Mouse (Mus musculus) spleen, adult 2 months (tissue): ENCODE results near the gene 9230104L09Rik. TPM values are rescaled to one million over a fixed set of nuclear protein-coding genes. Genes with fewer than 3 reads are reported as not detected.

ENCODE experiments used
- DNase-seq, 2 experiments: peaks; one replicate each; pipeline versions ENCODE4 v3.0.0 to v3.0.0-alpha.2; 2012 to 2021; ENCODE audit warnings: low spot score in 2 of 2, low read depth in 1 of 2
- H3K27ac ChIP-seq: fragments of 200-500 bp; 2 replicates; pipeline ENCODE4 v1.5.1; 2012; ENCODE audit warnings: low read length, inconsistent platforms; ENCODE audit not compliant: insufficient read depth
- H3K27me3 ChIP-seq: fragments of 200-500 bp; 2 replicates; pipeline ENCODE4 v1.6.1; 2012; ENCODE audit warnings: mild to moderate bottlenecking, moderate library complexity, low read length, inconsistent platforms; ENCODE audit not compliant: control insufficient read depth, insufficient read depth
- H3K36me3 ChIP-seq: fragments of 200-500 bp; 2 replicates; pipeline ENCODE4 v1.6.1; 2012; ENCODE audit warnings: mild to moderate bottlenecking, low read length, inconsistent platforms; ENCODE audit not compliant: control insufficient read depth, insufficient read depth
- H3K4me1 ChIP-seq: fragments of 200-500 bp; 2 replicates; pipeline ENCODE4 v1.6.1; 2011; ENCODE audit warnings: inconsistent platforms; ENCODE audit not compliant: control insufficient read depth, insufficient read depth, insufficient read length
- H3K4me3 ChIP-seq: fragments of 200-500 bp; 2 replicates; pipeline ENCODE4 v1.5.1; 2011; ENCODE audit warnings: mild to moderate bottlenecking, inconsistent platforms; ENCODE audit not compliant: insufficient read depth, insufficient read length; ENCODE audit errors: extremely low read depth
- CTCF ChIP-seq: fragments of 200-500 bp; IDR thresholded peaks from 2 replicates; pipeline ENCODE4 v1.5.1; 2011; ENCODE audit warnings: mild to moderate bottlenecking, inconsistent platforms; ENCODE audit not compliant: insufficient read depth, insufficient read length, insufficient replicate concordance; ENCODE audit errors: extremely low read depth
- POLR2A ChIP-seq: fragments of 200-500 bp; IDR thresholded peaks from 2 replicates; pipeline ENCODE4 v1.6.1; 2011; ENCODE audit warnings: low read depth, low read length, inconsistent platforms
- WGBS: fragments of 180-500 bp; shearing (Covaris S2); methylation state at CpG from one replicate; pipeline ENCODE4 v1.1.7; 2018; 5-methylcytosine and 5-hydroxymethylcytosine counted together
- polyA plus RNA-seq: library from polyadenylated mRNA; depleted of rRNA; stranded (reverse); fragments of >200 nt; gene quantifications from 2 replicates; pipeline ENCODE4 v1.2.3, GENCODE M21; 2012

Gene 9230104L09Rik
- polyA plus RNA-seq, 1 experiment, result not detected

DNA sequence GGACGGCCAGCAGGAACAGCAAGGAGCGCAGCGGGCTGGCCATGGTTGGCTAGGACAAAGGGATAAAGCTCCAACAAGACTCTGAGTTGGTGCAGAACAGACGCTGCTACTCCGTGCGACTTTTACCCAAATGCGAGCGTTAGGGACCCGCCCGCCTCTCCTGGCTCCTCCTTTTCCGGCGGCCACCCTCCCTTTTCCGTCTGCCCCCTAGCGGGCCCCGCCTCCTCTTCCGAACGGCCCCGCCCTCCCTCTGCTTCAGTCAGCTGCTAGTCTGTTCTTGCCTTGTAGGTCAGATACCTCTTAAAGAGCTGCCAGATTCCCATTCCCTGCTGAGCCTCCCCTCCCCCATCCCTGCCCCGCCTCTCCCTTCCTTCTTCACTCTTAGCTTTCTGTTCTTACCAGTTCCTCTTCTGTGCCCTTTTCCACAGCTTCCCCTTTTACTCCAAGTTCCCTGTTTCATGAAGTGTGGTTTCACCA, 10.5 kb upstream of the 9230104L09Rik start, which contains the start of gene Cst3:
Gene Cst3, minus strand, starts transcription at position 358 of the 477 bp plus-strand sequence.
- peak; percentile 54 to 88 for DNase-seq
- Histone ChIP-seq H3K36me3 (peaks cover 5% of the 10 kb centered on the region), H3K4me1 (peaks cover 19% of the 10 kb centered on the region; the same call in 1 of the 2 replicates), H3K27me3 (no peaks in the 10 kb centered on the region), H3K27ac (peak within 1 kb of the TSS; percentile 69), H3K4me3 (peak within 1 kb of the TSS; percentile 71)
- TF ChIP-seq POLR2A (peak; percentile 58), CTCF (no peak)
- WGBS, result under 1% methylated on average over 19 of the region's 19 CpGs

GRCm38 (mm10) chr2:148874617-148875334, 9.9 kb upstream of the 9230104L09Rik start:
- DNase-seq, result no peak
- peaks cover 19% of the 10 kb centered on the region; the same call in 1 of the 2 replicates for H3K4me1 ChIP-seq
- H3K27me3 ChIP-seq, result no peaks in the 10 kb centered on the region
- H3K27ac ChIP-seq, result peak overlapping the region; percentile 69
- WGBS, result under 1% methylated on average over 34 of the region's 34 CpGs
- peaks cover 5% of the 10 kb centered on the region for H3K36me3 ChIP-seq
- H3K4me3 ChIP-seq, result peak overlapping the region; percentile 71
- TF ChIP-seq POLR2A (no peak), CTCF (no peak)

GRCm38 (mm10) chr2:148874224-148874616, 9.4 kb upstream of the 9230104L09Rik start:
- Histone ChIP-seq H3K36me3 (peaks cover 5% of the 10 kb centered on the region), H3K27me3 (no peaks in the 10 kb centered on the region), H3K27ac (peak overlapping the region; percentile 15; the same call in 1 of the 2 replicates), H3K4me3 (peak overlapping the region; percentile 71), H3K4me1 (peaks cover 19% of the 10 kb centered on the region; the same call in 1 of the 2 replicates)
- TF ChIP-seq CTCF, result no peak
- TF ChIP-seq POLR2A, result no peak
- no peak for DNase-seq
- WGBS, result 10% methylated on average over 3 of the region's 3 CpGs

GRCm38 (mm10) chr2:148872860-148873259, 8.0 kb upstream of the 9230104L09Rik start:
- 84% methylated on average over 4 of the region's 4 CpGs for WGBS
- no peaks in the 10 kb centered on the region for H3K27me3 ChIP-seq
- peaks cover 5% of the 10 kb centered on the region for H3K36me3 ChIP-seq
- no peak for TF ChIP-seq POLR2A
- no peak for TF ChIP-seq CTCF
- no peak for DNase-seq
- H3K4me1 ChIP-seq, result peaks cover 19% of the 10 kb centered on the region; the same call in 1 of the 2 replicates
- H3K4me3 ChIP-seq, result no peak overlapping the region
- H3K27ac ChIP-seq, result no peak overlapping the region

DNA sequence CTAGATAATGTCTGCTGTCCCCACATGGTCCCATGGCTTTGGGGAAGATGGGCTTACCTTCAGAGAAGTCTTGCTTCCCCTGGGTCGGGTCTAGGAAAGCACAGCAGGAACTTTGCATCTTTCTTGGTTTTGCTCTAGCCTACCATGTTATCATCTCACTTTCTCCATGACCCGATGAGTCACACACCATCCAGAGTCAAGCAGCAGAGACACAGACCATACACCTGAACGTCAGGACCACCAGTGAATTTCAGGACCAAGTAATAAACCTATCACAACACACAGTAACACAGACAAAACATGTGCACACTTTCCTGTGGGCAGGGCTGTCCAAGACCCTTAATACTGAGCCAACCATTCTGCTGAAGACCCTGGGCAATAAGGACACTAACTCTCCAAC, 5.7 kb upstream of the 9230104L09Rik start:
- Histone ChIP-seq H3K4me3 (no peak overlapping the region), H3K27me3 (no peaks in the 10 kb centered on the region), H3K4me1 (peaks cover 10% of the 10 kb centered on the region; the same call in 1 of the 2 replicates), H3K27ac (no peak overlapping the region), H3K36me3 (peaks cover 5% of the 10 kb centered on the region)
- 82% methylated on average over 3 of the region's 3 CpGs for WGBS
- no peak for DNase-seq
- TF ChIP-seq CTCF (no peak), POLR2A (no peak)

DNA sequence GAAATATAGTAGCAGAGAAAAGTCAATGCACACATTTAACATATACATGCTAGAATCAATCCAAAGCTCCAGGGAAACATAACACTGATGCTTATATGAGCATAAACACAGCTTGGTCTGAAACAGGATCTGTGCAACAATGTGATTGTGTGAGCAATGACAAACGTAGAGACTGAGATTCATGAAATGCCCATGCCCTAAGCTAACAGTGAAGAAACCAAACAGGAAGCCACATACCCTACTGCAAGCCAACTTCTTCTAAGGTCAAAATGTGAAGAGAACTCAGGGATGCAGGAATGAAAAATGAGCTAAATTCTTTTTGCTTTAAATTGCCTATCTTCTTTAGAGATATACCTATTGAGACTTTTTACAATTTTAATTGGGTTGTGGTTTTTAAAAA, 4.1 kb upstream of the 9230104L09Rik start:
- WGBS, result 13% methylated on average over 1 of the region's 1 CpGs
- H3K4me1 ChIP-seq, result peaks cover 6% of the 10 kb centered on the region; the same call in 1 of the 2 replicates
- H3K27me3 ChIP-seq, result no peaks in the 10 kb centered on the region
- TF ChIP-seq CTCF (no peak), POLR2A (no peak)
- no peak overlapping the region for H3K4me3 ChIP-seq
- H3K27ac ChIP-seq, result no peak overlapping the region
- peaks cover 5% of the 10 kb centered on the region for H3K36me3 ChIP-seq
- DNase-seq, result no peak

GRCm38 (mm10) chr2:148861693-148862092, 3.1 kb downstream of the 9230104L09Rik start:
- no peak overlapping the region for H3K27ac ChIP-seq
- no peak for TF ChIP-seq CTCF
- no peak for TF ChIP-seq POLR2A
- DNase-seq, result no peak
- H3K27me3 ChIP-seq, result no peaks in the 10 kb centered on the region
- H3K4me3 ChIP-seq, result no peak overlapping the region
- no peaks in the 10 kb centered on the region for H3K4me1 ChIP-seq
- H3K36me3 ChIP-seq, result no peaks in the 10 kb centered on the region
